Mouse (Mus musculus): ENCODE measurements around the gene Tmem43.

Tmem43 gene
- long read RNA-seq, experiment 1, transcript Tmem43-201 (12 exons, 2,903 nt): major isoform, 24 of 27 reads
- long read RNA-seq, experiment 1, partial matches to known transcripts: 3 of 27 reads
- long read RNA-seq, experiment 1, other reads (novel, unspliced or antisense): 0 of 27 reads
- long read RNA-seq, experiment 2, transcript Tmem43-201 (12 exons, 2,903 nt): major isoform, 9 of 10 reads
- long read RNA-seq, experiment 2, partial matches to known transcripts: 1 of 10 reads
- long read RNA-seq, experiment 2, other reads (novel, unspliced or antisense): 0 of 10 reads

DNA sequence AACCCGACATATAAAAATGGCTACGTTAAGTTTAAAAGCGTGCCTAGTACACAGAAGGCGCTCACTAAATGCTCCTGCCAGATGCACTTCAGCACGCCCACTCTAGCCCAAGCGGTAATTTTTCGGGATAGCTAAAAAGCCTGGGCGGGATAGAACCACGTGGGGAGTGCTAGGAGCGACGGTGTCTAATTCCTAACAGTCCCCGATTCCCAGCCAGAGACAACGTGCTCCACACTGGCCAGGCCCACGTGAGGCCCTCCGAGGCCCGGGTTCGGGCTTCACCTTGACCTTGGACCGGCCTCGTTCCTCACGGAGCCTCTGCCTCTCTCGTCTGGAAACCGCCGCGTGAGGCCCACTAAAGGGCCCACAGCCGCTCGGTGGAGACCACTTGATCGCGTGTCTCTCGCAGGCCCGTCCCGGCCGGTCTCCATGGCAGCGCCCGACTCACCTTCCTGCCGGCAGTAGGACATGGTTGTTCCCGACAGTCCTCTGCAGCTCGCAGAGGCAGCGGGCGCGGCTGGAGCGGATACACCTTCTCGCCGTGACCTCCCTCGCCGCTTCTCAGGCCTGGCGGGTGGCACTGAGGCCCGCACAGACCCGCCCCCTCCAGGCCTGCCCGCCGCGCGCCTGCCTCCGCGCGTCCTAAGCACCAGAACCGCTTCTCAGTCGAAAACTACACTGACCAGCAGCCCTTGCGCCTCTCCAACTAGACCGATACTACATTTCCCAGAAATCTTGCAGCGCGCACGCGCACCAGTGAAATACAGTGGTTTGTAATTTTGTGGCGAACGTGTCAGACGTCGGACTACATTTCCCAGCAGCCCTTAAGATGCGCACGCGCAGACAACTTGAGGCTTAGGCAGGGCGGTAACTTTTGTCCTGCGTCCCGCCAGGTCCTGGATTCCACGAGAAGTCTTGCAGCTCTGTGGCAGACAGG lies at the start of gene Tmem43, which contains the start of gene Chchd4:
Gene Tmem43, plus strand, starts transcription at position 836 of the 937 bp plus-strand sequence.
Gene Chchd4, minus strand, starts transcription at position 679 of the 937 bp plus-strand sequence.
- intact Hi-C loops (cut with DNase I): loop anchor here (5.0 kb wide), 1 partner anchor 34 kb away; no protein-coding TSS in a partner anchor

DNA sequence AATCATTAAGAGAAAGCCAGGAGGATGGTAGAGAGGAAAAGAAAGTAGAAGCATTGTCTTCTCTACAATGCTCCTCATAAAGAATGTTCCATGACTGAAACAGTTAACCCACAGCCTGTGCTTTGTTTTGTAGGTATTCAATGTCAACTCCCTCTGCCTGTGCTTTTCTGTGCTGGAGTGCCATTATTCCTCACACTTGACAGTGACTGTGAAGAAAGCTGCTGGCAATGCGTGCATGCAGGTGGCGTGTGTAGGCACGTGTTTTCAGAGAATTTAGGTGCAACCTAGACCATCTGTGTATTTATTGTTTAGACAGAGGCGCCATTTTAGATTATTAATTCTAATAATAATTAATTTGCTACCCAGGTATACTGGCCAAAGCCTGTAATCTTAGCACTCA lies 49.4 kb upstream of the Tmem43 start:
- intact Hi-C loops (cut with DNase I): no loop called here

DNA sequence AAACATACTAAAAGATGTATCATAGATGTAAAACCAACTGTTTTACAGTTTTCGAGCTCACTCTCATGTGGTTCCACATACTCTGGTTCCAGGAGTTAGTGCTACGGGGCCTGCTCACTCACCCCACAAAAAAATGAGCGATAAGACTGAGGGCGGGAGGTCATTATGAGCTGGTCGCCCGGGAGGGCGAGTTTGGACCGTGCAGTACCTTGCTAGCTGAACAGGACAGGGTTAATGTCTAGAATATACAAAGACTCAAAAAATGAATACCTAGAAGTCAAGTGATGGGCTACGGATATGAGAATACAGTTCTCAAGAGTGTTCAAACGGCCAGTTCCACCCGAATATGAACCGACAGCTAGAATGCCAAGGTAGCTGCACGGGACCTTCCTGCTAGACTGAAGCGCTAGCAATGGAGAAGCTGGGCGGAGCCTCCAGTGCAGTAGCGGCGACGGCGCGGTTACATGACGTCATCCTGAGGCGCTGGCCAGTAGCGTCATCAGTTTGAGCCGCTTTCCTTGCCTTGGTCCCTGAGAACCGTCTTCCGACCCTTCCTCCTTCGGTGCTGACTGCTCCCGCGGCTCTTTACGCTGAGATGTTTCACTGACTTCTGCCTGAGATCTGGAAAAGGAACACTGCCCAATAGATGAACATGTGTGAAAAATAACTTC lies 32.9 kb upstream of the Tmem43 start:
- intact Hi-C loops (cut with DNase I): no loop called here

DNA sequence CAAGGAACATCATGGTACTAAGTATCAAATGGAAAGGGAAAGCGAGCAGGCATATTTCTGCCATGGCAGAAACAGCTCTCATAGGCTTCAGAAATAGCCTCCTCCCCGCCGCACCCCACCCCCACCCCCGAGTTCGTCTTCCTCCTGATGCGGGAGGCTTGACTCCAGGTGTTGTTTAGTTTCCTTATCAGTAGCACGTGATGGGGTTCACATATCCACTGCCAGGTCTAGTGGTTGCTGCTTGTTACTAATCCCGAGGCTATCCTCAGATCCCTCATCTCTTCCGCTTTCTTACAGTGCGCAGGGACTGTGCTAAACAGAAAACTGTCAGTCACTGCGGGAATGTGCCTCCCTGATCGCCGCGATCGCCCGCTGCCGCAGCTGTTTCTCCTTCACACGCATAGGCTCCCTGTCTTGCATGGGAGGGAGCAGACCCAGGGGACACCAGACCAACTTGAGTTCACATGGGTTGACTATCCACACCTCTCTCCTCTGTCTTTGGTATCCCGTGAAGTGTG lies 32.3 kb upstream of the Tmem43 start:
- intact Hi-C loops (cut with DNase I): no loop called here

DNA sequence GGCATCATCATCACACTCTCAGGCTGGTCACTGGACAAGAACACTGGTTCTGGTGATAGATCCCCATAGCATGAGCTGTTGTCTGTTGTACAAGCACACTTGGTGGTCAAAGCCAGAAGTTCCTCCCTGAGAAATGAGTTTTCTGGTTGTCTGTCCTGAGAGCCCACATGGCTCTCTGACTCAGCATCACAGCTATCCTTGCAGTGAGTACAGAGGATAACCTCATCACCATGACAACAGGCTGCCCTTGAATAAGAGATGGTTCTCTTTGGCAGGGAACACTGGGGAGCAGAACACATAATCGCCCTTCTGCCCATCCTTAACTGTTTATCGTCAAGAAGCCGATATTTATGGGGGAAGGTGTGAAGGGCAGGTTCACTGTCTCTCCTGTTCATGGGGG lies 28.2 kb upstream of the Tmem43 start:
- intact Hi-C loops (cut with DNase I): no loop called here

DNA sequence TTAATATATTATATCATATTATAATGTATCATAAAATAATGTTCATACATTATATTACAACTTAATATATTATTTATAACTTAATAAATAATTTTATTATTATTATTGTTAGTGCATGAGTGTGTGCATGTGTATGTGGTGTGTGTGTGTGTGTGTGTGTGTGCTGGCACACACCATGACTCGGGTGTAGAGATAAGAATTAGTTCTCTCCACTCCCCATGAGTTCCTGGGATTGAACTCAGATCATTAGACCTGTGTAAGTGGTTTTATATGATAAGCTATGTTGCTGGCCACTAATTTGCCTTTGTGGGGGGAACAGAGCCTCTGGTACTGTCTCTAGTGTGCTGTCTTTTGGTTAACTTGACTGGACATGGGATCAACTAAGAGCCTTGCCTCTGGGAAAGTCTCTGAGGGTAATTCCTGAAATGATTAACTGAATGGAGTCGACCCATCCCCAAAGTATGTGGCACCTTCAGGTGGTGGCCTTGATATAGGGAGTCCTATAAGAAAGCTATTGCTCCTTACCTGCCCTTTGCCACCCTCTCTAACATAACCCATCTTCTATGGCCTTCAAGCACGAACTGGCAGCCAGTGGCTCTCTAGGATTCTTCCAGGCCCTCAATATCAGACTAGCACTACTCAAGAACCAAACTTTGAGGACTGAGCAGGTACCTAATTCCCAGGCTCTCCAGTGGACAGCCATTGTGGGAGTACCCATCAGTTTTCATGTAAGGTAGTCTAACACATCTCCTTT lies 23.9 kb upstream of the Tmem43 start:
- intact Hi-C loops (cut with DNase I): no loop called here

DNA sequence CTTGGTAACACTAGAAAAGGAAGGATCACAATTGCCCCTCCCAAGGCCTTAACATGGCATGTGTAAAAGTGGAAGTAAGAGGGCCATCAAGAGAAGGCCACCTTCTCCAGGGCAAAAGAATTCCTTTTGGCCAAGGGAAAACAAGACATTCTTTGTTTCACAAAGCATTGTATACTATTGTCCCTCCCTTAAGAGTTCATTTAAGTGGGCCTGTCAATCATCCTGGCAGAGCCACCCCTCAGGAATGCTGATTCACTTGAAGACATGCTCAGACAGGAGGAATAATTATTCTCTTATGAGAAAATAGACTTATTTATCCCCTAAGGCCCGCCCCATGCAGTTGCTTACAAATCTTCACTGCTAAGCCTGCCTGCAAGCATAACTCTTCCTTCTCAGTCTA lies 21.4 kb upstream of the Tmem43 start:
- intact Hi-C loops (cut with DNase I): no loop called here

DNA sequence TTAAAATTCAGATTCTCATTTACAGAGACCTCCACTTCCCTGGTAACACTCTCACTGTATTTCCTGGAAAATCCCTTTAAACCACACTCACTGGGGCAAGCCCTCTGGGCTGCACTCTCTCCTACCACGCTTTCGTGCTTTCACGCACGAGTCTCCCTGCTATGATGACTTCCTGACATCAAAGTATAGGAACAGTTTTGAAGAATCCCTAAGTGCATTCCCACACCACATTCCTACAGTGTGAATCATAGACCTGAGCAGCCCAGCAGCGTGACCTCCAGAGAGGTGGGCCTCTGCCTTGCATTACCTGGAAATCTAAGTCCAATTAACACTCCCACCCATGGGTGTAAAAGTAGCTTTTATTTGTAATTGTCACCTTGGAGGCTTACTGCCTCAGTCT lies 19.0 kb upstream of the Tmem43 start:
- intact Hi-C loops (cut with DNase I): no loop called here

DNA sequence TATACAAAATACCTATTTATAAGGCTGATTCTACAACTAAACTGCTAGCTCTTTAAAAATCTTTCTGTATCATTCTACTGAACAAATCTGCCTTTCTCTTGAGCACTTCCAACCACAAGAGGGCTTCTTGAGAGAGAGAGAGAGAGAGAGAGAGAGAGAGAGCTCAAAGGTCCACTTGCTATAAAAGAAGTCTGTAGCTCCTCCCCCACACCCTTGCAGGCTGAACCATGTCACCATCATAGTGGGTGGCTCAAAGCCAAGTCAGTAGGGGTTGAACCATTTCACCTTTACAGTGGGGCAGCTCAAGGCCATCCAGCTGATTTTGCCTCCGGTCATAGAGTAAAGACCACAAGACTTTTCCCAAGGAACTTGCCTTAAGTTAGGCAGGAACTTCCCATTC lies 14.0 kb upstream of the Tmem43 start:
- intact Hi-C loops (cut with DNase I): no loop called here

DNA sequence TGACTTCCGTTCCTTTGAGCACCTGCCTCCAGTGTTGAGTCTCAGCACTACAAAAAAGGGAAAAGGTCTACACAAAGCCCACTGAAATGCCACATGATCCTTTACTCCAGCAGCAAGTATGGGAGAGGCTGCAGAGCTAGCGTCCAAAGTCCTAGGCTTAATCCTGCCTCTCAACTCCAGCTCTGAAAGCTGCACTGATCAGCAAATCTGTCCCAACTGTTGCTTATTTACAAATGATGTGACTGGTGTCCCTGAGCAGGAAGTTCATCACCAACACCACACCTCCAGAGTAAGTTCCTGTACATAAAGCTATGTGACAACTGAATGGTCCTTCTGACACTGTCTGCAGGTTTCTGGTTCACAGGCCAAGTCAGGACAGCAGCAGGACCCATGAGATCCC lies 7.7 kb upstream of the Tmem43 start:
- intact Hi-C loops (cut with DNase I): no loop called here

DNA sequence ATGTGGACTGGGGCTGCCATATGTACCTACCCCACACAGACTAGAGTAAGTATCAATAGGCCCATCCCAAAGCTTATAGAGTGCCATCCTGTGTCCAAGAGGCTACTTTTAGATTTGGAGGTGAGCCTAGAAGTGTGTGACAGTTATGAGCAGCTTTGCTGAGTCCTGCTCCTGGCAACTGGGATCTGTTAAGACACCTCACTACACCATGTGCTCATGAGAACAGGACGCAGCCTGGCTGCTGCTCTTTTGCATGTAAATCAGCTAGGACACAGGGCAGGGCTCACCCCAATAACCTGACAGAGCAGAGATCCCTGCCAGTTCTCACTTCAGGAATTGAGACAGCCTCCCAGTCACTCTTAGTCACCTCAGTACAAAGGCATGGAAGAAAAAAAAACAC lies 6.4 kb upstream of the Tmem43 start:
- intact Hi-C loops (cut with DNase I): no loop called here

DNA sequence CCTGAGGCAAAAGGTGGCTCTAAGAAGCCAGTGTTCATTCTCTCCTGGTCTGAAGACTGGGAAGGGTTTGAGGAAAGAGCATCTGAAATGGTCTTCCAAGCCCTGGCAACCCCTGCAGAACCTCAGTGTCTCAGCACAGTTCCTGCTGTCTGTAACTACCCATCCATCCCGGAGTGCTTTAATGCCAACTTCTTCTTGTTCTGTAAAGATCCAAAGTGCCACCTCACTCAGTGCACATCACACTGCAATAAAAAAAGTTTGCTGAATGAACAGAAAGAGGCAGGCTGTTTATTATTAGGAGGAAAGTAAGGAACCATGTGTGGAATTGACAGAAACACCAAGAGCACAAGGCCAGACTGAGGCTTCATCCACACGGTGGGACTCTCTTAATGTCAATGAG lies 2.8 kb upstream of the Tmem43 start:
- intact Hi-C loops (cut with DNase I): loop anchor here (5.0 kb wide), 1 partner anchor 37 kb away; no protein-coding TSS in a partner anchor

DNA sequence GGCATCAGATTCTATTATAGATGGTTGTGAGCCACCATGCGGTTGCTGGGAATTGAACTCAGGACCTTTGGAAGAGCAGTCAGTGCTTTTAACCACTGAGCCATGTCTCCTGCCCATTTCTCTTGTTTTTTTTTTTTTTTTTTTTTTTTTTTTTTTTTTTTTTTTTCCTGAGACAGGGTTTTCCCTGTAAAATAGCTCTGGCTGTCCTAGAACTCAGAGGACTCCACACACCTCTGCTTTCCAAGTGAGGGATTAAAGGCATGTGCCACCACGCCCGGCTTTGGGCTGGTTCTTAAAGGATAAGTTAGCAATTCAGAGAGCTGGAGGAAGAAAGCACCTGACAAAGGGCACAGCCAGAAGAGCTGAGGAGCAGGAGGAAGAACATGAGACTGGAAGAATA lies 2.1 kb upstream of the Tmem43 start:
- intact Hi-C loops (cut with DNase I): loop anchor here (5.0 kb wide), 1 partner anchor 36 kb away; no protein-coding TSS in a partner anchor

DNA sequence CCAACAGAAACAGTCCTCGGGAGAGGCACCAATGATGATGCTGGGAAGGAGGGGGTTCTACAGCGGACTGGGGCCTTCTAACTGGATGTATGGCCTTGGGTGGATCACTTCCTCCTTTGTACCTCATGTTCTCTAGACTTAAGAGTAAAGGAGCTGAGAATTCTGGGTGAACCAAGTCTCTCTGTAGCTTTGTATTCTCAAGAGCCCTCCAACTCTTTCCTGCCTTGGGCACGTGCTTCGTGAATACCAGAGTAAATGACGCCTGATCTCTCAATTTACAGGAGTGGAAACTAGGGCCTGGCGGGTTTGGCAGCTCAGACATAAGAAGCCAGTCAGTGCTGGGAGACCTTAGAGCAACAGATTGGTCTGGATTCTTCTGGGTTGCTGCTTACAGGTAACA lies 1.2 kb upstream of the Tmem43 start:
- intact Hi-C loops (cut with DNase I): loop anchor here (5.0 kb wide), 1 partner anchor 35 kb away; no protein-coding TSS in a partner anchor

DNA sequence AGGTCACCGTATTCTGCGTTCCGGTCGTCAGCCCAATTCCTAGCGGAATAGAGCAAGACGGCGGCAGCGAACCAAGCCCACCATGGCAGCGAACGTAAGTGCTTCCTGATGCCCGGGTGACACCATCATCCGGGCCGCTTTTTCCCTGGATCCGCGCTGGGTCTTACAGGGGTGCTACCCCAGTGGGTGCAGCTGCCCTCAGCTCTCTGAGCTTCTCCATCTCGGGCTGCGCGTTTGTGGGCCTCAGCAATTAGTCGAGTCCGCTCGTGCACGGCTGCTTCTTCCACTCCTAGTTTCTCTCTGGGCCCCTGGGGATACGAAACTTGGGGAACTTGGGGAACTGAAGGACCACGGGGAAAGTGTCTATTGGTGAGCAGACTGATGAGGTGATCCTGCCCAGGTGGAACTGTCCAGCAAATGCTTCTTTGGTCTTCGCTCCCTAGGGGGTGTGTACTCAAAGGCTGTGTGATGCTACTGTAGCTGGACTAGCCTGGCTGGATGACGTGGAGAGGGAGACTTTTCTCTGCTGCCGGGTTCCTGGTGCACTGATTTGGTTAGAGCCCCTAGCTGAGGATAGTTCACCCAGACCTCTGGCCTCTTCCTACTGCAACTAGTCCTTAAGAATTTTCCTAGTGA lies 420 bp downstream of the Tmem43 start:
- intact Hi-C loops (cut with DNase I): loop anchor here (5.0 kb wide), 1 partner anchor 33 kb away; no protein-coding TSS in a partner anchor

DNA sequence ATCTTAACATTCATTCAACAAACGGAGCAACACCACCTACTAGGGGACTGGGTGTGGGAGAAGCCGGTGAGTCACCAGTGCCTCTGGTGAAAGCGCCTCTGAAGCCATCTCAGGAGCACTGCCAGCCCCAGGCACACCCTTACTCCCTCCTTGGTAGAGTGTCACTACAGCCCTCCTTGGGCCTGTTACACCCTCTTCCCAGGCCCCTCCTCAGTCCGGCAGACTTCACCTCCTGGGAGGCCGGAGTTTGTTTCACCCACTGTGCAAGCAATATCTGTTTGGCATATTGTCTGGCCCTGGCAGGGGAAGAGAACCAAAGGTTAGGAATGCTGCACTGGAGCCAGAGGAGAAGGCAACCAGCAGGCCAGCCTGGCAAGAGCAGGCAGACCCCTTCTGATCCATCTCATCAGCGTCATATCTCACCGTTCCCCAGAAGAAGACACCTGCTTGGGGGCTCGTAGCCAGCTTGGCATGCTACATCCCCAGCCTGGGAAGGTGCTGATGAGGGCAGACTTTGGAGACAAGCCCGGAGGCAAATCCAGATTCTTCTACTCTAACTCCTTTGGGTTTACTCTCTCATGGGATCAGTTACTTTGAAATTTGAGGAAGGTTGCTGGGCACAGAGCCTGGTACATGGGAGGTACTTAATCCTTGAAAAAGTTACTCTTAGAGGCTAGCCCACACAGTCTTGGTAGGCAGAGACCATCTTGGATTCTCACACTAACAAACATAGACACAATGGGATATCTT lies 1.1 kb downstream of the Tmem43 start:
- intact Hi-C loops (cut with DNase I): loop anchor here (5.0 kb wide), 1 partner anchor 33 kb away; no protein-coding TSS in a partner anchor

DNA sequence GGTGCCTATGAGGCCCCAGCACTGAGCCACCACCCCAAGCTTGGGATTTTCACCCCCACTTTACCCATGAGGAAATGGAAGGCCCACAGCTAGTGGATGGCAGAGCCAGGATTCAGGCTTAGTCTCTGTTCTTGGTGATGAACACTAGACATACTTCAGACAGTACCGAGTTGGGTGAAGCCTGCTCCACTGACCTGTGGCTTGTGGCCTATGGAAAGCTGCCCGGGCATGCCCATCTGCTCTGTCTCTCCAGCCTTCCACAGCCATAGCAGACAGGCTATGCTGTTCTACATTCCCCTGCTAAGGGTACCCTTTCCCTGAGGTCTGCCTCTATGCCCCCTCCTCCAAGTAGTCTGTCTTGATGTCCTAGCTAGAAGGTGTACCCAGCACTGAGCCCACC lies 3.0 kb downstream of the Tmem43 start:
- intact Hi-C loops (cut with DNase I): no loop called here

DNA sequence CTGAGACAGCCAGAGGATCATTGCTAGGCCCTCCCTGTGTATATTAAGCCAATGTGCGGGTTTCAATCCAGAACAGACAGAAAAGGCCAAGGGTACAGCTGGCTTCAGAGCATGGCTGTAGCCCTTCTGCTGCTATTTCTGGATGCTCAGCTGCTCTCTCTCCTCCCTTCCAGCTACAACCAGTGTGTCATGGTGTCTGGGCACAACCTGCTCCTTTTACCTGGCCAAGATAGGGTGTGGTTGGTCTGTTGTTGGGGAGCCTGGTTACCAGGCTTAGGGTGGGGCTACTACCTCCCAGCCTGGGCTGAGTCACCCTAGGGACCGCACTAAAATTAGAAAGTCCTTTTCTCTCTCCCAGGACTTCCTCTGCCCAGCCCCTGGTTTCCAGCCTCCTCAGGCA lies 9.9 kb downstream of the Tmem43 start:
- intact Hi-C loops (cut with DNase I): no loop called here

DNA sequence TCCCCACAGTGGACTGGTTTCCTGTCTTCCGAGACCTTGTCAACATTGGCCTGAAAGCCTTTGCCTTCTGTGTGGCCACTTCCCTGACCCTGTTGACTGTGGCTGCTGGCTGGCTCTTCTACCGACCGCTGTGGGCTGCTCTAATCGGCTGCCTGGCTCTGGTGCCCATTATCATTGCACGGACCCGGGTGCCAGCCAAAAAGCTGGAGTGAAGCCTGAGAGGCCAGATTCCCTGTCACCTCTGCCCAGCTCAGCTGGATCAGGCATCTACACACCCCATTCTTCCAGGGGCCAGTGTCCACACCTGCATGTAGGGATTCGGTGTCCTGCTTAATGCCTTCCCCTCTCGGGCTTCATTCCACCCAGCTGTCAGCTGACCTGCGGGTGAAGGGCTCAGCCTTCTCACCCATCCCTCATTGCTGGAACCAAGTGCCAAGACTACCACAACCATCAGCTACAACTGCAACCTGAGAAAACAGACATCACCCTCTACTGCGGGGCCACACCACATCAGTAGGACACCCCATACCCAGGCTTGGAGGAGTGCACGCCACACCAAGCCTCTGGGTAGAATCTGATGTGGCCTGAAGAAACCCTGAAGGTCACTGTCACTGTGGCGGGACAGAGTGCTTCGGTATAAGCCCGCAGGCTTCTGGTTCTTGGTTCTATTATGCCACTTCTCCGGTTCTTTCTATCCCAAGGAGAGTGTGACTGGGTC lies 13.4 kb downstream of the Tmem43 start:
- intact Hi-C loops (cut with DNase I): no loop called here

Data from adrenal gland (tissue).